Mouse (Mus musculus) E14TG2a.4 (cell line): ENCODE results near the gene Hcar1.

Experiments
- CTCF ChIP-seq: conservative IDR thresholded peaks from 2 replicates; pipeline ENCODE4 v1.5.1; 2014; ENCODE audit warnings: low read length
- NANOG ChIP-seq: IDR thresholded peaks from 2 replicates; pipeline ENCODE4 v1.6.1; 2014; ENCODE audit warnings: borderline replicate concordance, low read length, mixed read lengths
- POU5F1 ChIP-seq: IDR thresholded peaks from 2 replicates; pipeline ENCODE4 v1.6.1; 2014; ENCODE audit warnings: low read length, borderline replicate concordance

- TF ChIP-seq CTCF (no peak), POU5F1 (no peak), NANOG (no peak)
These were observed at the start of gene Hcar1 for GRCm38 (mm10) chr5:123879928-123880327.
